Comparison of ENCODE assay signal across 8 mouse cellular contexts in the genomic region with DNA sequence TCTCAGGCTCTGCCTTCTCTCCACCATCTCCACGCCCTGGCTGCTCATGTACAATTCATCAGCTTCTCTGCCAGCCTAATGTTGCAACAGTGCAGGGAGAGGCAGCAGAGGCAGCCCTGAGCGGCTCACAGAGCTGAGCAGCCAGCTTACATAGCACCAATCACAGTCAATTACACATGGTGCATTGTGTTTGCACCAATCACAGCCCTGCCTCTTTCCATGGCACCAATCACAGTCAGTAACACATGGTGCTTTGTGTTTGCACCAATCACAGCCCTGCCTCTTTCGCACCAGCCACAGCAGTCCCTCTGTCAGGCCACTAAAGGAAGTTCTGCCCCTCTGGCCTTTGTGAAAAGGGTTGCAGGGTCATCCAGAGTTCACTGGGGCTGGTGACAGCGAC. TPM values are rescaled to one million over a fixed set of nuclear protein-coding genes. Genes with fewer than 3 reads are reported as not detected.
DNase-seq lines count a peak whose midpoint lies in the region; ATAC-seq lines count a peak whose summit lies in the region.

No protein-coding gene starts in this region.

- DNase-seq in NIH3T3 (ENCODE audit: low read depth): peak; percentile 79
- peak; percentile 95 for DNase-seq in cerebellum, adult 9-11 months
- DNase-seq in frontal cortex, postnatal 14 days (ENCODE audit: low spot score in 2 of 2): peak; percentile 79 to 91
- peak; percentile 95 for DNase-seq in layer of hippocampus, adult 9-11 months
- peak; percentile 68 to 77 for DNase-seq in urinary bladder, postnatal 36 days (ENCODE audit: low spot score in 2 of 2)

- H3K4me2 ChIP-seq in hindbrain, embryonic 12.5 days (replicated peaks): peak overlapping the region; percentile 48
- peak overlapping the region; percentile 38 for H3K4me2 ChIP-seq in lung, embryonic 15.5 days

- peak; percentile 100 for ATAC-seq in hindbrain, embryonic 12.5 days (ENCODE audit: low FRiP score)
- ATAC-seq in lung, embryonic 15.5 days (ENCODE audit: borderline replicate concordance, extremely low read depth, low FRiP score, low TSS enrichment): peak; percentile 97
- peak; percentile 81 for ATAC-seq in neutrophil, adult 5-6 weeks (ENCODE audit: extremely low read depth, insufficient number of reproducible peaks, low FRiP score, poor library complexity, severe bottlenecking)

- no peaks in the 10 kb centered on the region for H3K36me3 ChIP-seq in hindbrain, embryonic 12.5 days
- no peaks in the 10 kb centered on the region for H3K36me3 ChIP-seq in lung, embryonic 15.5 days

- H3K9me3 ChIP-seq in hindbrain, embryonic 12.5 days (replicated peaks): no peaks in the 10 kb centered on the region
- no peaks in the 10 kb centered on the region for H3K9me3 ChIP-seq in lung, embryonic 15.5 days

- H3K9ac ChIP-seq in hindbrain, embryonic 12.5 days: peak overlapping the region; percentile 39
- H3K9ac ChIP-seq in lung, embryonic 15.5 days: no peak overlapping the region

- H3K4me1 ChIP-seq in hindbrain, embryonic 12.5 days: peaks cover 15% of the 10 kb centered on the region
- peaks cover 9% of the 10 kb centered on the region; the same call in 1 of the 2 replicates for H3K4me1 ChIP-seq in lung, embryonic 15.5 days

- H3K4me3 ChIP-seq in hindbrain, embryonic 12.5 days: peak overlapping the region; percentile 17
- H3K4me3 ChIP-seq in lung, embryonic 15.5 days: no peak overlapping the region

- 7% methylated on average over 4 of the region's 4 CpGs for WGBS in hindbrain, embryonic 12.5 days
- 7% methylated on average over 4 of the region's 4 CpGs for WGBS in lung, embryonic 15.5 days

- H3K27me3 ChIP-seq in hindbrain, embryonic 12.5 days: 0 out of 2 replicates have a peak, but pooled peaks cover 4% of the 10 kb centered on the region
- no peaks in the 10 kb centered on the region for H3K27me3 ChIP-seq in lung, embryonic 15.5 days

- peak overlapping the region; percentile 84 for H3K27ac ChIP-seq in hindbrain, embryonic 12.5 days
- H3K27ac ChIP-seq in lung, embryonic 15.5 days: 0 out of 2 replicates have a peak overlapping the region, but pooled peaks have one; percentile 38

RNA-seq across cellular contexts. Expression of a gene that starts 40.9 kb away (rescaled TPM):
- polyA plus RNA-seq in hindbrain, embryonic 12.5 days (2016; fragmentation: Nextera tagmentation; extraction: Ambion mirVana): 14.1 and 15.4 TPM in 2 replicates
- 16.6 and 16.9 TPM in 2 replicates for polyA plus RNA-seq in lung, embryonic 15.5 days (2015; fragmentation: Nextera tagmentation; extraction: Ambion mirVana)
- 47.8 and 49.7 TPM in 2 replicates for total RNA-seq in neutrophil, adult 5-6 weeks (2017)

RNA-seq across cellular contexts. Expression of a gene that starts 51.3 kb away (rescaled TPM):
- 28.0 and 29.2 TPM in 2 replicates for polyA plus RNA-seq in hindbrain, embryonic 12.5 days (2016; fragmentation: Nextera tagmentation; extraction: Ambion mirVana)
- polyA plus RNA-seq in lung, embryonic 15.5 days (2015; fragmentation: Nextera tagmentation; extraction: Ambion mirVana): 18.0 TPM in 2 replicates
- total RNA-seq in neutrophil, adult 5-6 weeks (2017): 31.5 and 32.4 TPM in 2 replicates
